Mouse (Mus musculus): ENCODE results near the gene Rnf166.

DNA sequence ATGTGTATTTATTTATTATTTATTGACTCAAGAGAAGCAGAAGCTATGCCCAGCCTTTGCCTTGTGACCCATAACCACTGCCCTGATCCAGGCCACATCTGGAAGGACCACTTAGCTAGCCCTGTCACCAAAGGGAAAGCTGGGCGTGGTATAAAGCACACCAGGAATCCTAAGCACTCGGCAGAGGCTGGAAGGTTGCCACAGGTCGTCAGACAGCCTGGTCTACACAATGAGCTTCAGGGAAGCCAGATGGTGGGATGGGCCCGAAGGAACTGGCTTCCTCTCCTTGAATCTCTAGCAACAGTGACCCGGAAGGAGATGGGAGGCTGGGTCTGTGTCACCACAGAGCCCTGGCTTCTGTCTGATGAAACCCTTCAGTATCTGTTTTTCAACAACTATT is 52.2 kb downstream of the Rnf166 start:
- TF ChIP-seq SIN3A (IDR thresholded peaks at IDR 0.05; ENCODE audit: low read length) = no peak
- TF ChIP-seq CTCF (conservative IDR thresholded peaks at IDR 0.05 in 1 of 2, IDR thresholded peaks at IDR 0.05 in 1 of 2; ENCODE audit: low read depth in 2 of 2, low read length in 2 of 2) = no peak
- TF ChIP-seq POLR2A (IDR thresholded peaks at IDR 0.05; ENCODE audit: low read depth, low read length) = no peak
- TF ChIP-seq EP300 (IDR thresholded peaks at IDR 0.05; ENCODE audit: low read length) = no peak
- TF ChIP-seq MYC (IDR thresholded peaks at IDR 0.05; ENCODE audit: low read depth, low read length) = no peak
- TF ChIP-seq USF1 (IDR thresholded peaks at IDR 0.05; ENCODE audit: low read depth, low read length) = no peak
- TF ChIP-seq RCOR1 (conservative IDR thresholded peaks at IDR 0.05; ENCODE audit: low read depth, low read length) = no peak
- no peak for TF ChIP-seq TCF12 (IDR thresholded peaks at IDR 0.05; ENCODE audit: low read depth, low read length)

Measured in CH12.LX (cell line).